ENCODE assay signal across 13 mouse cellular contexts in the genomic region with DNA sequence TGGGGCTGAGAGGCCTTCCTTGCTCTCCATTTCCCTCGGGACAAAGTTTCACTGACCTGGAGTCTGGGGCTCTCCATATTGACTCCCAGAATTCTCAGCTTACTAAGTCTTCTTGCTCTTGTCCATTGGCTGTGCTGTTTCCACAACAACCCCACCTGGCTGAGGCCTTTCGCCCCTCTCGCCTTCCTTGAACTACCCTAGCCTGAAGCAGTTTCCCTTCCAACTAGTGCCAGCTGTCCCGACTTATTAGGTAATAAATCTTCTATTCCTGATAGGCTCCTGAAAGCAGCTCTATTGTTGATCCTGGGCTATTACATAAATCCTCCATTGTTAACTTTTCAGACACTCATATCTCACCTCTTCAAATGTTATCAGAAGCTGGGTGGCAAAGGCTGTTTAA.
DNase-seq lines count a peak whose midpoint lies in the region; ATAC-seq and TF ChIP-seq lines count a peak whose summit lies in the region.
"Had no signal": no experiment of that assay in that cellular context is flagged by ENCODE, and none has a peak within 500 bp of the region (broad histone marks: within the 10 kb centered on the region; RNA-seq: fewer than 3 reads in every experiment).

No protein-coding gene starts in this region.

- H3K9me3 ChIP-seq in limb, embryonic 12.5 days: no peaks in the 10 kb centered on the region
- no peaks in the 10 kb centered on the region for H3K9me3 ChIP-seq in neural tube, embryonic 12.5 days
- no peaks in the 10 kb centered on the region for H3K9me3 ChIP-seq in kidney, embryonic 14.5 days (ENCODE audit: control insufficient read depth, low read length)
- H3K9me3 ChIP-seq: heart, embryonic 12.5 days; midbrain, embryonic 10.5 days had no signal

- no peak for TF ChIP-seq CTCF in layer of hippocampus, adult 2 months (conservative IDR thresholded peaks at IDR 0.05)

- peaks cover 7% of the 10 kb centered on the region; the same call in 1 of the 2 replicates for H3K4me1 ChIP-seq in limb, embryonic 12.5 days (replicated peaks)
- H3K4me1 ChIP-seq in neural tube, embryonic 12.5 days: peaks cover 5% of the 10 kb centered on the region; the same call in 1 of the 2 replicates
- no peaks in the 10 kb centered on the region for H3K4me1 ChIP-seq in kidney, embryonic 14.5 days (ENCODE audit: control insufficient read depth, insufficient read depth, low read length)

- no peaks in the 10 kb centered on the region; the same call in 1 of the 2 replicates for H3K27me3 ChIP-seq in limb, embryonic 12.5 days
- H3K27me3 ChIP-seq in neural tube, embryonic 12.5 days (replicated peaks): no peaks in the 10 kb centered on the region
- no peaks in the 10 kb centered on the region for H3K27me3 ChIP-seq in kidney, embryonic 14.5 days (ENCODE audit: control insufficient read depth, insufficient read depth, low read length)
- H3K27me3 ChIP-seq: heart, embryonic 12.5 days had no signal

- H3K4me2 ChIP-seq in limb, embryonic 12.5 days: no peak overlapping the region
- H3K4me2 ChIP-seq in neural tube, embryonic 12.5 days (replicated peaks): no peak overlapping the region
- H3K4me2 ChIP-seq in kidney, embryonic 14.5 days (replicated peaks; ENCODE audit: low read depth, low read length): no peak overlapping the region
- H3K4me2 ChIP-seq: heart, embryonic 12.5 days had no signal

- H3K36me3 ChIP-seq in limb, embryonic 12.5 days: no peaks in the 10 kb centered on the region
- H3K36me3 ChIP-seq in neural tube, embryonic 12.5 days: no peaks in the 10 kb centered on the region
- H3K36me3 ChIP-seq in kidney, embryonic 14.5 days (ENCODE audit: control insufficient read depth, insufficient read depth, low read length): no peaks in the 10 kb centered on the region
- H3K36me3 ChIP-seq: heart, embryonic 12.5 days; midbrain, embryonic 10.5 days had no signal

- no peak overlapping the region for H3K9ac ChIP-seq in limb, embryonic 12.5 days (replicated peaks)
- no peak overlapping the region for H3K9ac ChIP-seq in neural tube, embryonic 12.5 days
- H3K9ac ChIP-seq in kidney, embryonic 14.5 days (ENCODE audit: low read depth, low read length): no peak overlapping the region
- H3K9ac ChIP-seq: heart, embryonic 12.5 days; liver, embryonic 14.5 days had no signal

- H3K4me3 ChIP-seq in limb, embryonic 12.5 days (replicated peaks): no peak overlapping the region
- H3K4me3 ChIP-seq in neural tube, embryonic 12.5 days: no peak overlapping the region
- no peak overlapping the region for H3K4me3 ChIP-seq in kidney, embryonic 14.5 days (ENCODE audit: low read length)
- H3K4me3 ChIP-seq in layer of hippocampus, adult 2 months: no peak overlapping the region
- H3K4me3 ChIP-seq: heart, embryonic 12.5 days; midbrain, embryonic 10.5 days had no signal

- peak; percentile 72 for DNase-seq in heart, adult 11 months
- DNase-seq in heart, adult 18-20 months: no peak
- DNase-seq in fat pad, adult 2 months (ENCODE audit: extremely low read depth, low read depth, low spot score): peak; percentile 56
- DNase-seq in kidney, postnatal 36 days: no peak
- no peak for DNase-seq in layer of hippocampus, adult 2 months (ENCODE audit: low spot score in 2 of 2)
- DNase-seq: gastrocnemius, postnatal 25 days had no signal

- ATAC-seq in limb, embryonic 12.5 days (ENCODE audit: insufficient number of reproducible peaks, insufficient read depth, low FRiP score, low TSS enrichment, low read depth): peak; percentile 56; the same call in 1 of the 2 replicates
- ATAC-seq in neural tube, embryonic 12.5 days (ENCODE audit: low FRiP score, low read depth): peak; percentile 76
- ATAC-seq in kidney, embryonic 14.5 days (ENCODE audit: low FRiP score, low TSS enrichment): no peak

- WGBS in limb, embryonic 12.5 days: 11% methylated on average over 4 of the region's 4 CpGs
- WGBS in neural tube, embryonic 12.5 days: 25% methylated on average over 4 of the region's 4 CpGs
- 24% methylated on average over 4 of the region's 4 CpGs for WGBS in kidney, embryonic 14.5 days

- no peak overlapping the region for H3K27ac ChIP-seq in limb, embryonic 12.5 days
- no peak overlapping the region for H3K27ac ChIP-seq in neural tube, embryonic 12.5 days
- no peak overlapping the region for H3K27ac ChIP-seq in kidney, embryonic 14.5 days (ENCODE audit: low read depth, low read length)
- no peak overlapping the region for H3K27ac ChIP-seq in layer of hippocampus, adult 2 months
- H3K27ac ChIP-seq: kidney, postnatal 0 days; liver, embryonic 14.5 days; midbrain, embryonic 10.5 days had no signal

Comparison
In these comparisons a context has a peak if more than half of its experiments do, and no peak if none do; other contexts are left out.
1. DNase-seq: peak in heart, adult 11 months (single experiment) and fat pad, adult 2 months (single experiment); none in heart, adult 18-20 months (0 of 2), kidney, postnatal 36 days (0 of 2) and layer of hippocampus, adult 2 months (0 of 2).